Comparison of ENCODE assay signal across 10 mouse cellular contexts in the genomic region with DNA sequence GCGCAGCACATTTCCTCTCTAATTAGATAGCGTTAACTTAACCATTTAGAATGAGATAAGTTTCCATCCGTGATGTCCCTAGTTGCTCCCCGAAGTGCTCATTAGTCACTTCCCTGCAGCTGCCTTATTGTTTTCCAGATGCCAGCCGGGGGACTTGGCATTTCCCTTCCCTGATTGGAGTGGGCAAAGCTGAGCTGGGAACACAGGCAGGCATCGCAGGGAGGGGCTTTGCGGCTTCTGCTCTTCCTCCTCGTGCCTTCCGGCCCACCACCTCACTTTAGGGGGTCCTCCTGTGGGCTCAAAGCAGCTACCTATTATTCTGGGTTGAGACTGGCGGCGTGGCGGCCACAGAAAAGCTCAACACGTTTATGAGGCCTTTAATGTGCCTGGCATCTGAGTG. TPM values are rescaled to one million over a fixed set of nuclear protein-coding genes. Genes with fewer than 3 reads are reported as not detected.
DNase-seq lines count a peak whose midpoint lies in the region; ATAC-seq lines count a peak whose summit lies in the region.
"Had no signal": no experiment of that assay in that cellular context is flagged by ENCODE, and none has a peak within 500 bp of the region (broad histone marks: within the 10 kb centered on the region; RNA-seq: fewer than 3 reads in every experiment).

No protein-coding gene starts in this region.

- ATAC-seq in kidney, embryonic 16.5 days (ENCODE audit: low FRiP score, low TSS enrichment): peak; percentile 2; the same call in 1 of the 2 replicates
- peak; percentile 58 for ATAC-seq in hindbrain, embryonic 16.5 days
- peak; percentile 70 for ATAC-seq in neural tube, embryonic 13.5 days (ENCODE audit: low read depth)

- intact Hi-C loops in left cerebral cortex, postnatal 10 days (cut with DNase I): loop anchor here (1.0 to 5.0 kb wide), 4 partner anchors 115 to 404 kb away; no protein-coding TSS in a partner anchor

- H3K4me2 ChIP-seq in kidney, embryonic 16.5 days (replicated peaks; ENCODE audit: low read depth, low read length): no peak overlapping the region
- H3K4me2 ChIP-seq in hindbrain, embryonic 16.5 days (ENCODE audit: low read length): 0 out of 2 replicates have a peak overlapping the region, but pooled peaks have one; percentile 5
- H3K4me2 ChIP-seq in neural tube, embryonic 13.5 days: peak overlapping the region; percentile 20; the same call in 1 of the 2 replicates

- no peak for DNase-seq in kidney, postnatal 36 days
- DNase-seq in forebrain, embryonic 10.5 days (ENCODE audit: extremely low spot score, low spot score): no peak
- no peak for DNase-seq in adrenal gland, adult 8-10 months
- DNase-seq in left cerebral cortex, postnatal 10 days (ENCODE audit: extremely low spot score in 1 of 2, low spot score in 2 of 2): no peak
- no peak for DNase-seq in lung, postnatal 10 days

- no peak overlapping the region for H3K9ac ChIP-seq in kidney, embryonic 16.5 days (replicated peaks; ENCODE audit: low read length)
- H3K9ac ChIP-seq in hindbrain, embryonic 16.5 days (ENCODE audit: low read depth, low read length): peak overlapping the region; percentile 43
- peak overlapping the region; percentile 51 for H3K9ac ChIP-seq in neural tube, embryonic 13.5 days

- H3K9me3 ChIP-seq in kidney, embryonic 16.5 days (ENCODE audit: low read length): no peaks in the 10 kb centered on the region
- H3K9me3 ChIP-seq in forebrain, embryonic 10.5 days: no peaks in the 10 kb centered on the region
- no peaks in the 10 kb centered on the region for H3K9me3 ChIP-seq in hindbrain, embryonic 16.5 days (ENCODE audit: control insufficient read depth, low read length)
- no peaks in the 10 kb centered on the region for H3K9me3 ChIP-seq in neural tube, embryonic 13.5 days

- H3K4me3 ChIP-seq in kidney, embryonic 16.5 days (ENCODE audit: low read length): no peak overlapping the region
- no peak overlapping the region for H3K4me3 ChIP-seq in forebrain, embryonic 10.5 days
- no peak overlapping the region for H3K4me3 ChIP-seq in hindbrain, embryonic 16.5 days (ENCODE audit: low read length)
- no peak overlapping the region for H3K4me3 ChIP-seq in neural tube, embryonic 13.5 days

- no peaks in the 10 kb centered on the region for H3K27me3 ChIP-seq in kidney, embryonic 16.5 days (ENCODE audit: insufficient read depth, low read length)
- peaks cover 69% of the 10 kb centered on the region for H3K27me3 ChIP-seq in forebrain, embryonic 10.5 days (ENCODE audit: poor library complexity, severe bottlenecking)
- H3K27me3 ChIP-seq in hindbrain, embryonic 16.5 days (replicated peaks; ENCODE audit: control insufficient read depth, insufficient read depth, low read length): no peaks in the 10 kb centered on the region
- no peaks in the 10 kb centered on the region for H3K27me3 ChIP-seq in neural tube, embryonic 13.5 days

- peaks cover 7% of the 10 kb centered on the region; the same call in 1 of the 2 replicates for H3K4me1 ChIP-seq in kidney, embryonic 16.5 days (ENCODE audit: insufficient read depth, low read length)
- H3K4me1 ChIP-seq in forebrain, embryonic 10.5 days: peaks cover 50% of the 10 kb centered on the region
- H3K4me1 ChIP-seq in hindbrain, embryonic 16.5 days (ENCODE audit: control insufficient read depth, insufficient read depth, low read depth, low read length): peaks cover 17% of the 10 kb centered on the region
- peaks cover 27% of the 10 kb centered on the region for H3K4me1 ChIP-seq in neural tube, embryonic 13.5 days (replicated peaks)

- no peak overlapping the region for H3K27ac ChIP-seq in kidney, embryonic 16.5 days (ENCODE audit: low read length)
- peak overlapping the region; percentile 59; the same call in 1 of the 2 replicates for H3K27ac ChIP-seq in forebrain, embryonic 10.5 days
- H3K27ac ChIP-seq in hindbrain, embryonic 16.5 days (ENCODE audit: low read depth, low read length): peak overlapping the region; percentile 76
- H3K27ac ChIP-seq in neural tube, embryonic 13.5 days (replicated peaks): peak overlapping the region; percentile 88

- H3K36me3 ChIP-seq in kidney, embryonic 16.5 days (ENCODE audit: insufficient read depth, low read length): no peaks in the 10 kb centered on the region
- H3K36me3 ChIP-seq in forebrain, embryonic 10.5 days (replicated peaks): peaks cover 5% of the 10 kb centered on the region
- 0 out of 2 replicates have a peak, but pooled peaks cover 2% of the 10 kb centered on the region for H3K36me3 ChIP-seq in hindbrain, embryonic 16.5 days (ENCODE audit: control insufficient read depth, insufficient read depth, low read length)
- H3K36me3 ChIP-seq in neural tube, embryonic 13.5 days: peaks cover 10% of the 10 kb centered on the region; the same call in 1 of the 2 replicates

- WGBS in kidney, embryonic 16.5 days: 28% methylated on average over 13 of the region's 13 CpGs
- WGBS in forebrain, embryonic 10.5 days: 24% methylated on average over 13 of the region's 13 CpGs
- WGBS in hindbrain, embryonic 16.5 days: 11% methylated on average over 13 of the region's 13 CpGs
- 15% methylated on average over 13 of the region's 13 CpGs for WGBS in neural tube, embryonic 13.5 days

RNA-seq across cellular contexts. Expression of a gene that starts 7.1 kb away (rescaled TPM):
- polyA plus RNA-seq in kidney, embryonic 16.5 days (2015; fragmentation: Nextera tagmentation; extraction: Ambion mirVana): 6.2 and 6.4 TPM in 2 replicates
- 0.96 and 0.98 TPM in 2 replicates for polyA plus RNA-seq in forebrain, embryonic 10.5 days (2016; fragmentation: Nextera tagmentation; extraction: Ambion mirVana)
- 15.5 and 16.7 TPM in 2 replicates for polyA plus RNA-seq in hindbrain, embryonic 16.5 days (2015; fragmentation: Nextera tagmentation; extraction: Ambion mirVana)
- 15.0 and 15.3 TPM in 2 replicates for polyA plus RNA-seq in neural tube, embryonic 13.5 days (2015; fragmentation: Nextera tagmentation; extraction: Ambion mirVana)
- total RNA-seq in adrenal gland, adult 8-10 months (2022): 10 to 100 TPM; 29.2 to 33.7 (median 31.2) TPM
- total RNA-seq in left cerebral cortex, postnatal 10 days (2021): 100 to 1,000 TPM; 377 to 385 TPM

RNA-seq across cellular contexts. Expression of a gene that starts 12.5 kb away (rescaled TPM):
- polyA plus RNA-seq in kidney, embryonic 16.5 days (2015; fragmentation: Nextera tagmentation; extraction: Ambion mirVana): 21.5 and 22.4 TPM in 2 replicates
- 21.2 and 22.7 TPM in 2 replicates for polyA plus RNA-seq in forebrain, embryonic 10.5 days (2016; fragmentation: Nextera tagmentation; extraction: Ambion mirVana)
- polyA plus RNA-seq in hindbrain, embryonic 16.5 days (2015; fragmentation: Nextera tagmentation; extraction: Ambion mirVana): 21.6 and 23.7 TPM in 2 replicates
- 19.8 and 21.6 TPM in 2 replicates for polyA plus RNA-seq in neural tube, embryonic 13.5 days (2015; fragmentation: Nextera tagmentation; extraction: Ambion mirVana)
- total RNA-seq in adrenal gland, adult 8-10 months (2022): 10 to 100 TPM; 54.2 to 59.0 (median 56.8) TPM
- total RNA-seq in left cerebral cortex, postnatal 10 days (2021): 10 to 100 TPM; 41.9 to 46.8 TPM

RNA-seq across cellular contexts. Expression of a gene that starts 50.7 kb away (rescaled TPM):
- polyA plus RNA-seq in kidney, embryonic 16.5 days (2015; fragmentation: Nextera tagmentation; extraction: Ambion mirVana): 0.12 TPM in 1 of 2 replicates, not detected in the other
- polyA plus RNA-seq in forebrain, embryonic 10.5 days (2016; fragmentation: Nextera tagmentation; extraction: Ambion mirVana): not detected in 2 replicates
- 16.6 and 17.3 TPM in 2 replicates for polyA plus RNA-seq in hindbrain, embryonic 16.5 days (2015; fragmentation: Nextera tagmentation; extraction: Ambion mirVana)
- polyA plus RNA-seq in neural tube, embryonic 13.5 days (2015; fragmentation: Nextera tagmentation; extraction: Ambion mirVana): 2.2 and 2.6 TPM in 2 replicates
- total RNA-seq in adrenal gland, adult 8-10 months (2022): 1 to 10 TPM; 2.9 to 6.1 (median 3.9) TPM
- 10 to 100 TPM; 33.5 to 39.5 TPM for total RNA-seq in left cerebral cortex, postnatal 10 days (2021)
- polyA plus RNA-seq: inflammation-experienced regulatory T-cells, adult 6 months; lung, adult 2 months had no signal

Comparison
In these comparisons a context has a peak if more than half of its experiments do, and no peak if none do; other contexts are left out.
1. ATAC-seq: peak in every context shown above with its lines; median percentile 70 in neural tube, embryonic 13.5 days; 58 in hindbrain, embryonic 16.5 days; 2 in kidney, embryonic 16.5 days.